Mouse (Mus musculus) adrenal gland, postnatal 10 days (tissue): Measurements from ENCODE around the gene Cacul1. TPM values are rescaled to one million over a fixed set of nuclear protein-coding genes. Genes with fewer than 3 reads are reported as not detected.
A peak's percentile ranks its signal among the peaks of the same experiment; 100 is the strongest.
"Not testable (repeated sequence)": the region's sequence is repeated elsewhere in the genome, so short reads cannot be mapped to it uniquely, and the experiment has no call there.

Experiments used
- DNase-seq: peaks from one replicate; pipeline ENCODE4 v3.0.0; 2021; ENCODE audit warnings: mixed read lengths
- long read RNA-seq, 2 experiments: library from polyadenylated mRNA; stranded (forward); transcript quantifications; one replicate each; pipeline ENCODE4 v2.0.0; 2021
- total RNA-seq, 2 experiments: library from RNA; stranded (reverse); gene quantifications; 2 replicates each; pipeline ENCODE4 v1.2.3; 2021

Gene Cacul1
- total RNA-seq, result 10 to 100 TPM; 36.6 to 42.0 TPM
- long read RNA-seq, experiment 1, full-length matches to known transcripts, result 9 of 15 reads
- long read RNA-seq, experiment 1, partial matches to known transcripts, result 1 of 15 reads
- long read RNA-seq, experiment 1, other reads (novel, unspliced or antisense), result 5 of 15 reads
- long read RNA-seq, experiment 2, full-length matches to known transcripts, result 4 of 7 reads
- long read RNA-seq, experiment 2, partial matches to known transcripts, result 0 of 7 reads
- long read RNA-seq, experiment 2, other reads (novel, unspliced or antisense), result 3 of 7 reads

GRCm38 (mm10) chr19:60580582-60581339 lies at the start of gene Cacul1:
Gene Cacul1, minus strand, starts transcription at chr19:60581025.
- DNase-seq, result peak; percentile 97

GRCm38 (mm10) chr19:60619420-60619819 lies 38.6 kb upstream of the Cacul1 start:
- no peak for DNase-seq

GRCm38 (mm10) chr19:60617007-60617406 lies 36.2 kb upstream of the Cacul1 start:
- no peak for DNase-seq

GRCm38 (mm10) chr19:60615470-60616200 lies 34.8 kb upstream of the Cacul1 start:
- DNase-seq, result peak; percentile 49

GRCm38 (mm10) chr19:60611525-60612215 lies 30.8 kb upstream of the Cacul1 start:
- DNase-seq, result peak; percentile 38

GRCm38 (mm10) chr19:60608766-60609165 lies 27.9 kb upstream of the Cacul1 start:
- DNase-seq, result peak; percentile 42

GRCm38 (mm10) chr19:60603586-60603985 lies 22.8 kb upstream of the Cacul1 start:
- no peak for DNase-seq

- DNase-seq, result not testable (repeated sequence)
Observed at GRCm38 (mm10) chr19:60602066-60602465, 21.2 kb upstream of the Cacul1 start.

- DNase-seq, result no peak
Observed at GRCm38 (mm10) chr19:60598025-60598697, 17.3 kb upstream of the Cacul1 start.

GRCm38 (mm10) chr19:60589646-60590045 lies 8.8 kb upstream of the Cacul1 start:
- DNase-seq, result no peak

GRCm38 (mm10) chr19:60586652-60587051 lies 5.8 kb upstream of the Cacul1 start:
- no peak for DNase-seq

- no peak for DNase-seq
Observed at GRCm38 (mm10) chr19:60583201-60583600, 2.4 kb upstream of the Cacul1 start.

- no peak for DNase-seq
Observed at GRCm38 (mm10) chr19:60581377-60582290, 809 bp upstream of the Cacul1 start.

GRCm38 (mm10) chr19:60579771-60580581 lies 849 bp downstream of the Cacul1 start:
- DNase-seq, result peak; percentile 60

GRCm38 (mm10) chr19:60576741-60577140 lies 4.1 kb downstream of the Cacul1 start:
- DNase-seq, result no peak

- DNase-seq, result no peak
Observed at GRCm38 (mm10) chr19:60560497-60560896, 20.3 kb downstream of the Cacul1 start.

GRCm38 (mm10) chr19:60554866-60555438 lies 25.9 kb downstream of the Cacul1 start:
- peak; percentile 50 for DNase-seq

GRCm38 (mm10) chr19:60553501-60553900 lies 27.3 kb downstream of the Cacul1 start:
- peak; percentile 81 for DNase-seq

- no peak for DNase-seq
Observed at GRCm38 (mm10) chr19:60543302-60543701, 37.5 kb downstream of the Cacul1 start.
